Mouse (Mus musculus) neural tube, embryonic 14.5 days (tissue): Measurements from ENCODE around the gene Espnl. TPM values are rescaled to one million over a fixed set of nuclear protein-coding genes. Genes with fewer than 3 reads are reported as not detected.

Experiments used
- ATAC-seq: fragments of 200-750 bp; cut with Nextera tagmentation; 2 replicates; pipeline ENCODE4 v1.8.0; 2017; ENCODE audit warnings: low read depth, mild to moderate bottlenecking, moderate TSS enrichment, moderate library complexity
- H3K27ac ChIP-seq: fragments of 300-500 bp; sonication (generic); 2 replicates; pipeline ENCODE4 v1.5.1; 2014; ENCODE audit warnings: low read depth, mild to moderate bottlenecking, control low read depth, low read length, moderate library complexity, mixed read lengths
- H3K27me3 ChIP-seq: fragments of 300-500 bp; sonication (generic); 2 replicates; pipeline ENCODE4 v1.6.1; 2014; ENCODE audit warnings: low read length; ENCODE audit not compliant: control insufficient read depth, insufficient read depth
- H3K36me3 ChIP-seq: fragments of 300-500 bp; sonication (generic); 2 replicates; pipeline ENCODE4 v1.6.1; 2014; ENCODE audit warnings: low read length, mixed read lengths; ENCODE audit not compliant: control insufficient read depth, insufficient read depth
- H3K4me1 ChIP-seq: fragments of 300-500 bp; sonication (generic); 2 replicates; pipeline ENCODE4 v1.6.1; 2014; ENCODE audit warnings: low read length; ENCODE audit not compliant: control insufficient read depth, insufficient read depth
- H3K4me2 ChIP-seq: fragments of 300-500 bp; sonication (generic); 2 replicates; pipeline ENCODE4 v1.6.1; 2014; ENCODE audit warnings: mild to moderate bottlenecking, low read depth, low read length, control low read depth
- H3K4me3 ChIP-seq: fragments of 300-500 bp; sonication (generic); 2 replicates; pipeline ENCODE4 v1.5.1; 2014; ENCODE audit warnings: low read depth, low read length, control low read depth, mixed read lengths
- H3K9ac ChIP-seq: fragments of 300-500 bp; sonication (generic); replicated peaks from 2 replicates; pipeline ENCODE4 v1.6.1; 2014; ENCODE audit warnings: low read depth, mild to moderate bottlenecking, control low read depth, low read length, mixed read lengths
- H3K9me3 ChIP-seq: fragments of 300-500 bp; sonication (generic); 2 replicates; pipeline ENCODE4 v1.6.1; 2016; ENCODE audit warnings: low read length; ENCODE audit not compliant: control insufficient read depth
- WGBS: fragments of 180-500 bp; shearing (Covaris S2); extraction: QIAGEN DNeasy Blood & Tissue Kit; methylation state at CpG from one replicate; pipeline ENCODE4 v1.1.7; 2014; 5-methylcytosine and 5-hydroxymethylcytosine counted together
- polyA plus RNA-seq: library from polyadenylated mRNA; unstranded; fragments of >200 nt; fragmentation: Nextera tagmentation; extraction: Ambion mirVana; gene quantifications from 2 replicates; pipeline ENCODE4 v1.2.1, GENCODE M21; 2014

Espnl gene
- polyA plus RNA-seq: 0.10 and 0.11 TPM in 2 replicates

GRCm38 (mm10) chr1:91321760-91322438 lies at the start of gene Espnl:
Espnl (plus strand) TSS chr1:91322075.
- 89% methylated on average over 19 of the region's 19 CpGs for WGBS
- Histone ChIP-seq H3K27me3 (no peaks in the 10 kb centered on the region), H3K4me3 (no peak within 1 kb of the TSS), H3K4me1 (no peaks in the 10 kb centered on the region), H3K9me3 (no peaks in the 10 kb centered on the region), H3K27ac (no peak within 1 kb of the TSS), H3K4me2 (no peak within 1 kb of the TSS), H3K9ac (no peak within 1 kb of the TSS), H3K36me3 (no peaks in the 10 kb centered on the region)
- ATAC-seq: no peak

- no peak overlapping the region for H3K9ac ChIP-seq
- no peak overlapping the region for H3K4me3 ChIP-seq
- H3K9me3 ChIP-seq: no peaks in the 10 kb centered on the region
- 87% methylated on average over 2 of the region's 2 CpGs for WGBS
- no peak overlapping the region for H3K27ac ChIP-seq
- no peak overlapping the region for H3K4me2 ChIP-seq
- H3K27me3 ChIP-seq: no peaks in the 10 kb centered on the region
- H3K4me1 ChIP-seq: no peaks in the 10 kb centered on the region
- H3K36me3 ChIP-seq: peaks cover 7% of the 10 kb centered on the region
- ATAC-seq: no peak
These were observed 49.6 kb upstream of the Espnl start for GRCm38 (mm10) chr1:91272260-91272659.

- Histone ChIP-seq H3K9ac (no peak overlapping the region), H3K9me3 (no peaks in the 10 kb centered on the region), H3K36me3 (peaks cover 29% of the 10 kb centered on the region), H3K4me1 (no peaks in the 10 kb centered on the region), H3K4me2 (no peak overlapping the region), H3K4me3 (no peak overlapping the region), H3K27me3 (no peaks in the 10 kb centered on the region), H3K27ac (no peak overlapping the region)
- no peak for ATAC-seq
- WGBS: 92% methylated on average over 4 of the region's 4 CpGs
These were observed 45.3 kb upstream of the Espnl start for GRCm38 (mm10) chr1:91276581-91276980.

- Histone ChIP-seq H3K36me3 (peaks cover 29% of the 10 kb centered on the region), H3K27ac (no peak overlapping the region), H3K4me2 (no peak overlapping the region), H3K4me3 (no peak overlapping the region), H3K27me3 (no peaks in the 10 kb centered on the region), H3K9ac (no peak overlapping the region), H3K9me3 (no peaks in the 10 kb centered on the region), H3K4me1 (no peaks in the 10 kb centered on the region)
- no peak for ATAC-seq
- 95% methylated on average over 2 of the region's 2 CpGs for WGBS
These were observed 44.4 kb upstream of the Espnl start for GRCm38 (mm10) chr1:91277480-91277879.

- Histone ChIP-seq H3K27me3 (no peaks in the 10 kb centered on the region), H3K4me1 (no peaks in the 10 kb centered on the region)
- no peak for ATAC-seq
These were observed 43.3 kb upstream of the Espnl start for GRCm38 (mm10) chr1:91278410-91279119.

GRCm38 (mm10) chr1:91279126-91279525 lies 42.7 kb upstream of the Espnl start:
- peaks cover 33% of the 10 kb centered on the region for H3K36me3 ChIP-seq
- H3K4me3 ChIP-seq: no peak overlapping the region
- H3K4me2 ChIP-seq: no peak overlapping the region
- 89% methylated on average over 1 of the region's 1 CpGs for WGBS
- no peak overlapping the region for H3K27ac ChIP-seq
- H3K9me3 ChIP-seq: no peaks in the 10 kb centered on the region
- H3K4me1 ChIP-seq: no peaks in the 10 kb centered on the region
- H3K9ac ChIP-seq: no peak overlapping the region
- H3K27me3 ChIP-seq: no peaks in the 10 kb centered on the region
- ATAC-seq: no peak

More at GRCm38 (mm10) chr1:91278410-91279119, 43.3 kb upstream of the Espnl start:
- no peak overlapping the region for H3K4me3 ChIP-seq
- H3K27ac ChIP-seq: no peak overlapping the region
- H3K4me2 ChIP-seq: no peak overlapping the region
- no peak overlapping the region for H3K9ac ChIP-seq
- H3K36me3 ChIP-seq: peaks cover 33% of the 10 kb centered on the region
- no peaks in the 10 kb centered on the region for H3K9me3 ChIP-seq
- 97% methylated on average over 3 of the region's 3 CpGs for WGBS

GRCm38 (mm10) chr1:91282582-91282981 lies 39.3 kb upstream of the Espnl start:
- H3K4me2 ChIP-seq: no peak overlapping the region
- H3K27me3 ChIP-seq: no peaks in the 10 kb centered on the region
- H3K36me3 ChIP-seq: peaks cover 36% of the 10 kb centered on the region
- H3K4me1 ChIP-seq: no peaks in the 10 kb centered on the region
- no peak overlapping the region for H3K4me3 ChIP-seq
- no peak overlapping the region for H3K9ac ChIP-seq
- ATAC-seq: no peak
- no peaks in the 10 kb centered on the region for H3K9me3 ChIP-seq
- WGBS: 95% methylated on average over 1 of the region's 1 CpGs
- H3K27ac ChIP-seq: no peak overlapping the region

- no peak overlapping the region for H3K4me3 ChIP-seq
- no peaks in the 10 kb centered on the region for H3K4me1 ChIP-seq
- ATAC-seq: no peak
- H3K36me3 ChIP-seq: peaks cover 9% of the 10 kb centered on the region; the same call in 1 of the 2 replicates
- no peak overlapping the region for H3K4me2 ChIP-seq
- no peak overlapping the region for H3K9ac ChIP-seq
- H3K27ac ChIP-seq: no peak overlapping the region
- no peaks in the 10 kb centered on the region for H3K27me3 ChIP-seq
- H3K9me3 ChIP-seq: no peaks in the 10 kb centered on the region
- 100% methylated on average over 1 of the region's 1 CpGs for WGBS
These were observed 32.5 kb upstream of the Espnl start for GRCm38 (mm10) chr1:91289375-91289774.

- H3K4me3 ChIP-seq: no peak overlapping the region
These were observed 29.6 kb upstream of the Espnl start for GRCm38 (mm10) chr1:91292101-91292825.

More at GRCm38 (mm10) chr1:91292101-91292825, 29.6 kb upstream of the Espnl start:
- no peaks in the 10 kb centered on the region for H3K36me3 ChIP-seq
- H3K9me3 ChIP-seq: no peaks in the 10 kb centered on the region
- no peak for ATAC-seq
- H3K9ac ChIP-seq: no peak overlapping the region
- no peak overlapping the region for H3K4me2 ChIP-seq
- no peaks in the 10 kb centered on the region for H3K4me1 ChIP-seq
- H3K27ac ChIP-seq: no peak overlapping the region
- H3K27me3 ChIP-seq: no peaks in the 10 kb centered on the region
- 95% methylated on average over 11 of the region's 11 CpGs for WGBS
